Mouse (Mus musculus) retina, postnatal 1 day (tissue): ENCODE measurements around the gene Hmces.

Experiments used
- DNase-seq: peaks from one replicate; pipeline ENCODE4 v3.0.0-alpha.2; 2012

Hmces gene

DNA sequence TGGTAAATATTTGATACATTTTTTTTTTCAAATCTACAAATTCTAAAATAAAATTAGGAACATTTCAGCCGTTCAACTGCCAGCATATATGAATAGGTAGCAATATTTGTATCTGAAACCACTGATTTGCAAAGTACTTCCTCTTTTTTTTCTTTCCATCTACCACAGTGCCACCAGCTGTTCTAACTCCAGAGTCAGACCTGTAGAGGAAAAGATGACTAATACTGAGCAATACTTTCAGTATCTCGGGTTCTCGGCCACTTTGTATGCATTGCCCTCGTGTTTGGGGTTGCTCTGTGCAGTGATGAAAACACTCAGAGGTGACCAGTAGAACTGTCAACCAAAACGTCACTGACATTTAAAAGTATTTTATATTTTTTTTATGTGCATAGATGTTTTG is 2.2 kb downstream of the Hmces start:
- no peak for DNase-seq

GRCm38 (mm10) chr6:87921201-87921600 is 7.5 kb downstream of the Hmces start:
- no peak for DNase-seq

GRCm38 (mm10) chr6:87923624-87924023 is 9.9 kb downstream of the Hmces start:
- no peak for DNase-seq

DNA sequence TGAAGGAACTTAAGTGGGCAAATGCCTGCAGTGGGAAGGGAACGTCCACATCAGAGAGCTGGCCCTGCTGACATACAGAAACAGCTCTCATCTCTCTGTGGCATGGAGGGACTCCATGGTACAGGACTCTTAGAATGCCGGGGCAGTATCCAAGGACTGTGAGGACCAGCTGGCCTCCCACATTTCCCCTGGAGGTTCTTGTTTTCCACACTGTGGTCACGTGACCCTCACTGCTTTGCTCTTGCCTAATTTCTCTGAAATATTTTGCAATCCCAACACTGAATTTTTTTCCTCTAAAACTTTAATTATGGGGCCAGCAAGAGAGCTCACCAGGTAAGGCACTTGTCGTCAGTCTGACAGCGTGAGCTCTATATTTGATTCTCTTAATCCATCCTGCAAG is 21.3 kb downstream of the Hmces start:
- no peak for DNase-seq

GRCm38 (mm10) chr6:87937178-87937788 is 23.5 kb downstream of the Hmces start:
- peak; percentile 96 for DNase-seq

GRCm38 (mm10) chr6:87938941-87939340 is 25.2 kb downstream of the Hmces start:
- no peak for DNase-seq

GRCm38 (mm10) chr6:87942179-87942578 is 28.4 kb downstream of the Hmces start:
- DNase-seq, result no peak

GRCm38 (mm10) chr6:87962457-87962856 is 48.7 kb downstream of the Hmces start:
- peak; percentile 13 for DNase-seq

DNA sequence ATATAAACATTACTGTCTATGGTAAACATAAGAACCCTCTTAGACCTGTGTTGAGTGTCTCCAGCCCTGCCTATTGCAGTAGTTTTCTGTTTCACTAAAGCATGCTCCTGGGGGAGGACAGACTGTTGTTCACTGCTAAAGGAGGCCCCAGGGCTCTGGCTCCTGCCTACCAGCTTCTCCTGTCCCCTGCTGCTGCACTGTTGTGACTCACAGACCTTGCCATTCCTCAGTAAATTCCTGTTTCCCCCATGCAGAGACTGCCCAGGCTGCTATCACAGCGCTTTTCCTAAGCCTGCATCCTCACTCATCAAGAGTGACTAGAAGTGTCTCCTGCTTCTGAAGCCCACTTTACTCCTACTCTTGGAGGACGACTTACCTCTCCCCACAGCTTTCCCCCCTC is 56.3 kb downstream of the Hmces start:
- no peak for DNase-seq

DNA sequence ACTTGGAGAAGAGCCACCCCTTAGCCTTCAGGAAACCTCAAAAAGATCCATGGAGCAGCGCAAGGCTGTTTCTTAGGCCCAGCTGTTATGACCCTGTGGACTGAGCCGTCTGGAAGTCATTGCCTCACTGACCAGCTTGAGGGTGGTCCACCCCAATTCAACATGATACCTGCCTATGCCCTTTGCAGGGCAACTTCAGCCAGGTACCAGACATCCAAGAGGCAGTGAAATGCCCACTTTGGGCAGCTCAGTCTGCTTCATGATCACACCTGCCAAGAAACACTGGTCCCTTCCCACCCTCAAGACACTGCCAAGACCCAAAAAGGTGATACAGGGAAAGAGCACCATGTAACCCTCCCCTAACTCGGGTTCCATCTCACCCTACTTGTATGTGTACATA is 66.0 kb downstream of the Hmces start:
- no peak for DNase-seq

- peak; percentile 96 for DNase-seq
Measured at GRCm38 (mm10) chr6:87980374-87981029, 66.8 kb downstream of the Hmces start.

- no peak for DNase-seq
Measured at GRCm38 (mm10) chr6:87981030-87981485, 67.3 kb downstream of the Hmces start.

GRCm38 (mm10) chr6:87981547-87982256 is 68.0 kb downstream of the Hmces start, which contains the start of gene H1fx:
Gene H1fx, minus strand, starts transcription at chr6:87981637.
- DNase-seq, result peak; percentile 92

- no peak for DNase-seq
Measured at GRCm38 (mm10) chr6:87982506-87982905, 68.8 kb downstream of the Hmces start.
